Mouse (Mus musculus): ENCODE results near the gene Psmd9. TPM values are rescaled to one million over a fixed set of nuclear protein-coding genes. Genes with fewer than 3 reads are reported as not detected.

The Psmd9 gene
- total RNA-seq, 2 experiments from 2014 or later: 30.9 to 42.8 TPM

DNA sequence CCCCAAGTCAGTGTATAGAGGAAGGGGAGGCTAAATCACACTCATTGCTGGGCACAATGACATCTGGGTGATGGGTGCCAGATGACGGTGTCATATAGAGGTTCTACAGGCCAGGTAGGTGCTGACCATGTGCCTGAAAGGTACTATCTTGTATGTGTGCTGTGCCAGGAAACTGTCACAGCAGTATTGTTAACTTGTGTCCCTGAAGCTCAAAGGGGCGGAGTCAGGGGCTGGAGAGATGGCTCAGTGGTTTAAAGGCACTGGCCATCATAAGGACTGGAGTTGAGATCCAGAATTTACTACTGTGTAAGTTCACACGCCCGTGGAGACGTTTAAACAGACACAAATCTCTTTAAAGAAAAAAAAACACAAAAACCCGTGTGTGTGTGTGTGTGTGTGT lies 60.1 kb downstream of the Psmd9 start:
- DNase-seq (ENCODE audit: low spot score in 2 of 2): no peak

DNA sequence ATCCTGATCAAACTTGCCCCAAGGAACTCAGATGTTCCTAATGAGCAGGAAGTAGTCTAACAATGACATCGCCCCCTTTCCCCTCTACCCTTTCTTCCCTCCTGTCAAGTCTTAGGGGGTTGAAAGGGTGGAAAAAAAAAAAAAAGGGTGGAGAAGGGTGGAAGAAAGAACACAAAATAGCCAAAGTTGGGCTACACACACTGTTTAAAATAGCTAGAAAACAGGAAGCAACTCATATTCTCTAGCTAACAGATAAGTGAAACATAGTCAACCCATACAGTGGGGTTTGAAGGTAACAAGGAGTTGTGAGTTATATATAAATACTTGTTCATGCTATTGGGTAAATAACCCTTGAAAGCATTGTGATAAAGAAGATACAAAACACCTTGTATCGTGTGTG lies 63.0 kb downstream of the Psmd9 start:
- no peak for DNase-seq (ENCODE audit: low spot score in 2 of 2)

GRCm38 (mm10) chr5:123235731-123236130 lies 66.5 kb downstream of the Psmd9 start:
- no peak for DNase-seq (ENCODE audit: low spot score in 2 of 2)

DNA sequence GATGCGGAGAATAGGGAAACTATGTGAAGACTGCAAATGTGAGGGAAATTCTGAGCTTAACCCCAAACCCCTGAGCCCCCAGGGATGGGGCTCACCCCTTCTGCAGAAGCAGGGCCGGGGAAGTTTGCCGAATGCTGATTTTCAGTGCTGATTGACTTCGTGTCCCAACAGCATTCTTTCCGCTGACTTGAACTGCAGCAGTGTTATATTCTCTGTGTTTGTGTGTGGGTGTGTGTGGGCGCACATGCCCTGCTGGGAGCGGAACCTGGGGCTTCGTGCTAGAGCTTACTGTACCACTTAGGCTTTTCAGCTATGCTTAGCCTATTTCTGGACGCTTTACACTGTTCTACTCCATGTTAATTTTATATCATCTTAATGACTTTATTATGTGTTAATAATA lies 67.2 kb downstream of the Psmd9 start:
- DNase-seq (ENCODE audit: low spot score in 2 of 2): no peak

- DNase-seq (ENCODE audit: low spot score in 2 of 2): no peak
Measured at GRCm38 (mm10) chr5:123239501-123239900, 70.3 kb downstream of the Psmd9 start.

GRCm38 (mm10) chr5:123245518-123245917 lies 76.3 kb downstream of the Psmd9 start:
- DNase-seq (ENCODE audit: low spot score in 2 of 2): peak in 1 of 2 experiments; percentile 31

GRCm38 (mm10) chr5:123251390-123251789 lies 82.2 kb downstream of the Psmd9 start:
- no peak for DNase-seq (ENCODE audit: low spot score in 2 of 2)

DNA sequence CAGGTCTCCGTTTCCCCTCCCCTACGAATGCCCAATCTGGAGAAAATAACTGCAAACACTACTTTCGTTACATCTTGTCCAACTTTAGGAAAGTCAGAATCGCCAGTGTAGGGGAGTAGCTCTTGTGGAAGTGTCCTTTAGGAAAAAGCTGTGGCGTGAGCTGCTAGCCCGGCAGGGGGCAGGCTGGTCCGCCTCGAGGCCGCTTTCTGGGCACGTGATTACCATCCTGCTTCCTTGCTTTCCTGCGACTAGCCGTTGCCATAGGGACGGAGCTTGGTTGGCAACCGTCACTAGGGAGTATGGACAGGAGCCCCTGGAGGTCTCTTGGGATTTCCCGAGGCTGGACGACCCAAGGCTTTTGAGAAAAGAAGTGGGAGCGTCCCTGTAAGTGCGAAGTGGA lies 82.6 kb downstream of the Psmd9 start, which contains the start of gene Wdr66:
TSS of gene Wdr66 (plus strand) at position 269 of the 400 bp plus-strand sequence.
- DNase-seq (ENCODE audit: low spot score in 2 of 2): peak; percentile 90 to 95

GRCm38 (mm10) chr5:123256841-123257755 lies 87.9 kb downstream of the Psmd9 start:
- DNase-seq (ENCODE audit: low spot score in 2 of 2): peak in 1 of 2 experiments; percentile 48

GRCm38 (mm10) chr5:123258990-123259389 lies 89.8 kb downstream of the Psmd9 start:
- DNase-seq (ENCODE audit: low spot score in 2 of 2): no peak

- DNase-seq (ENCODE audit: low spot score in 2 of 2): no peak
Measured at GRCm38 (mm10) chr5:123260698-123261097, 91.5 kb downstream of the Psmd9 start.

GRCm38 (mm10) chr5:123266909-123267308 lies 97.7 kb downstream of the Psmd9 start:
- DNase-seq (ENCODE audit: low spot score in 2 of 2): no peak

DNA sequence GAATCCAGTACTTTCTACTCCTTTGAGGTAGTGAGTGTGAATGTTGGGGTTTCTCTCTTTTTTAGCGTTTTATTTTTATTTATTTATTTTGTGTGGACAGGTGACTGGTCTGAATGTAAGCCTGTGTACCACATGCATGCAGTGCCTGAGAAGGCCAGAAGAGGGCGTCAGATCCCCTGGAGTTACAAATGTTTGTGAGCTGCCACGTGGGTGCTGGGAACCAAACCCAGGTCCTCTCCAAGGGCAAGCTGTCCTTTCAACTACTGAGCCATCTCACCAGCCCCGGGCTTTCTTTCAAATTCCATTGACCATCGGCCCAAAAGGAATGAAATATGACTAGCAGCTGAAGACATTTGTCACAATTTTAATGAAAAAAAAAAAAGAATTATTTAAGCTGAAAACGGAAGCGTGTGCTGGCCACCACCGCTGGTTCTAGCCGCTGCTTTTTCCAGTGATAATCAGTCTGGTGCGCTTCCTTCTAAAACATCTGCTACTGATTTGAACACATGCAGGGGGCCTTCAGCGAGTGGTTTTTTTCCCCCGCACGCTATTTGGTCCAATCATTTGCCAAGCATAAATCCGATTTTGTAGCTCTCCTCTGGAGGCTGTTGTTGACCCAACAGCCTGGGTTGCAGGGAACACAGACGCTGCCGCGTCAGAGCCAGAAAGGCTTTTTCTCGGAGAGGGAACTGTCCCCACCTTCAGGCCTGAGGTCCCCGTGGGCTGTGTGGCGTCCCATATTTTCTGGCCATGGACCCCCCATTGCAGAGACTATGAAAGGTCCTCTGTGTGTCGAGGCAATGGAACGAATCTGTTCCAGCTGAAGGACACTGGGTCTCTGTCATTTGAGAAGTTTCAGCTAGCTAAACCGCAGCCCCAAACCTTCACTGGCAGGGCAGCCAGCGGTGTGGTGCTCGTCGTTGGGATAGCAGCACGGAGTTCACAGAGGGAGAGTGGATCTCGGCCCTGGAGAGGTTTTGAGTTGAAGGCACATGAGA lies 99.6 kb downstream of the Psmd9 start:
- no peak for DNase-seq (ENCODE audit: low spot score in 2 of 2)

DNA sequence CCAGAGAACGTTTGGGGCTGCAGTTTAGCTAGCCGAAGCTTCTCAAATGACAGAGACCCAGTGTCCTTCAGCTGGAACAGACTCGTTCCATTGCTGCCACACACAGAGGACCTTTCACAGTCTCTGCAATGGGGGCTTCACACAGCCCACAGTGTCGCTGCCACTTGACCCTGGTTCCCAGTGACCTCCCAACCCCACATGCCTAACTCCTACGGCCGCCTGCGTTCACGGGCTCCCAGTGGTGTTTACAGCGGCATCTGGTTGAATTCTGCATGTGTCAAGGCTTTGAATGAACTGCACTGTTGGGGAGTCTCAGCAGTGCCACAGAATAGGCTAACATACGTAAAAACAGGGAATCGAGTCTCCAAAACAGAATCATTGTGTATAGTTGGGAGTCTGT lies 101.7 kb downstream of the Psmd9 start:
- DNase-seq (ENCODE audit: low spot score in 2 of 2): no peak

- DNase-seq (ENCODE audit: low spot score in 2 of 2): no peak
Measured at GRCm38 (mm10) chr5:123272927-123273326, 103.7 kb downstream of the Psmd9 start.

- no peak for DNase-seq (ENCODE audit: low spot score in 2 of 2)
Measured at GRCm38 (mm10) chr5:123276636-123277341, 107.6 kb downstream of the Psmd9 start.

DNA sequence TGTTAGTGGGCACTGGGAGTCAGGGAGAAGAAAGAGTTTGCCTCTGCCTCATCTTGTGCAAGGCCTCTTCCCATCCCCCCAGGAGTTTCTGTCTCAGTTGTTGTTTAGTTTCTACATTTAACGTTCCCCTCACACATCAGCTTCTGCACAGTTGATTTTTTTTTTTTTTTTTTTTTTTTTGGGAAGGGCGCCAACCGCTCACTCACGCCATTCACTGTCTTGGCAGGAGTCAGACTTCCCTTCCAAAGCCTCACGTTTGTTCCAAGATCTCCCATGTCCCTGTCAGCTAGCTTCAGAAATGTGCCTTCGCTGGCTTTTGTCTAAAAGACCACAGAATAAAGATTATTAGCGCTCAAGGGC lies 108.1 kb downstream of the Psmd9 start:
- peak in 1 of 2 experiments; percentile 41 for DNase-seq (ENCODE audit: low spot score in 2 of 2)

DNA sequence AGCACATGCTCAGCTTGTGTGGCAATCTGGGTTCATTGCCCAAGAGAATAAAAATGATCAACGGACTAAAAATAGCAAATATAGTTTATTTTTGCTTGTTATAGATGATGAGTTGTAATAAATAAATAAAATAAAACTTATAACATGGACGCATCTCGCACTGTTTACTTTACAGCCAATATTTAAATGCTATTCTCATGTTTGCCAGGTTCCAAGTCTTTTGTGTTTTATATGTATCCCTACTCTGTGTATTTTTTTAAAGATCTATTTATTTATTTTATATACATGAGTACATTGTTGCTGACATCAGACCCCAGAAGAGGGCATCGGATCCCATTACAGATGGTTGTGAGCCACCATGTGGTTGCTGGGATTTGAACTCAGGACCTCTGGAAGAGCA lies 108.5 kb downstream of the Psmd9 start:
- no peak for DNase-seq (ENCODE audit: low spot score in 2 of 2)

GRCm38 (mm10) chr5:123279248-123279647 lies 110.0 kb downstream of the Psmd9 start:
- DNase-seq (ENCODE audit: low spot score in 2 of 2): no peak

- DNase-seq (ENCODE audit: low spot score in 2 of 2): peak in 1 of 2 experiments; percentile 22
Measured at GRCm38 (mm10) chr5:123281336-123282136, 112.3 kb downstream of the Psmd9 start.
